Mouse (Mus musculus): ENCODE results near the gene Arsb.

DNA sequence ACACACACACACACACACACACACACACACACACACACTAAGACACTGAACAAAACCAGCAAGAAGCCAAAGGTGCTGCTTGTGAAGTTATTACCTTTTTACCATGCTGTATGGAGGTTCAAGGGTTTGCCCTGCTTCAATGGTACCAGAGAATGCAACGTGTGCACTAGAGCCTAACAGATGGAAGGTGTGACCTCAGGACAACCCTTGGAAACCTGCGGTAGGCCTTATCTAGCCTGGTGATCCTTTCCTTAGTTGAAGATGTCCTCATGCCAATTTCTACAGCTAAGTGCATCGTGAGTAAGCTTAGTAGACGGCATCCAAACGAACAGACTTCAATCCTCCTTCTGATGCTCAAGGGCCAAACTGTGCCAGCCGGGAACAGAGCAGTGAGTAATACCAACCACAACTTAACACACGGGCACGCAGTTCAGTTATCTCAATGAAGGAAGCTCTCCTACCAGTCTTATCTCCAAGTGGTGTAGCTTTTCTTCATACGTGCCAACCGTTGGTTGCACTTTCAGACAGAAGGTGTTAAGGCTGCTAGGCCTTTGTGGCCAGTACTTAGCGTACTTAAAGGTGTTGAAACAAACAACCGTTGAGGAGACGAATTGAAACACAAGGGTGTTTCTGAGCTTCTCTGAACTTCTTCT lies 7.0 kb upstream of the Arsb start:
- no peak for TF ChIP-seq POLR2A (IDR thresholded peaks at IDR 0.05; ENCODE audit: extremely low read depth, insufficient read depth, low read length)
- TF ChIP-seq CTCF (IDR thresholded peaks at IDR 0.05; ENCODE audit: extremely low read depth, insufficient read depth, low read length), result no peak
